Mouse (Mus musculus): ENCODE results near the gene Tbc1d17. TPM values are rescaled to one million over a fixed set of nuclear protein-coding genes. Genes with fewer than 3 reads are reported as not detected.
A peak's percentile ranks its signal among the peaks of the same experiment; 100 is the strongest.

The Tbc1d17 gene
- total and polyA plus RNA-seq, 3 experiments = 31.9 to 40.5 (median 38.5) TPM

- Histone ChIP-seq H3K9ac (ENCODE audit: insufficient read depth, low read depth) (peak overlapping the region; percentile 97), H3K36me3 (replicated peaks in 1 of 2; ENCODE audit: control insufficient read depth in 1 of 2, insufficient read depth in 1 of 2, low read length in 1 of 2) (peaks cover 31 to 53% of the 10 kb centered on the region in 2 experiments), H3K9me3 (replicated peaks; ENCODE audit: low read length) (no peaks in the 10 kb centered on the region), H3K27me3 (replicated peaks) (no peaks in the 10 kb centered on the region), H3K4me1 (ENCODE audit: control insufficient read depth in 1 of 2, insufficient read depth in 2 of 2) (peaks cover 14 to 43% of the 10 kb centered on the region in 2 experiments), H3K4me3 (replicated peaks in 1 of 3; ENCODE audit: low read depth in 2 of 3, low read length in 2 of 3, poor library complexity in 1 of 3) (peak overlapping the region; percentile 81 to 98 (median 93)), H3K79me2 (replicated peaks; ENCODE audit: control insufficient read depth, extremely low read depth, insufficient read depth, poor library complexity, severe bottlenecking) (peaks cover 28% of the 10 kb centered on the region), H3K4me2 (ENCODE audit: insufficient read depth, low read depth, poor library complexity, severe bottlenecking) (peak overlapping the region; percentile 11; the same call in 1 of the 2 replicates), H3K27ac (ENCODE audit: insufficient read depth, low read depth) (peak overlapping the region; percentile 94)
- in situ Hi-C loops (cut with MboI; ENCODE audit: low pct_ligation_motif_present, low pct_unique_long_range_greater_than_20kb, low sequenced_read_pairs) (loop anchor here (10.0 kb wide), 1 partner anchor 105 kb away; no protein-coding TSS in a partner anchor), dilution Hi-C loops (cut with MboI; ENCODE audit: extremely low pct_ligation_motif_present, extremely low pct_unique_long_range_greater_than_20kb, low sequenced_read_pairs) (no loop called here)
- DNase-seq (ENCODE audit: extremely low read depth) = peak; percentile 91
- 0 out of 2 replicates have a peak, but pooled peaks have one; percentile 18 for TF ChIP-seq UBTF (IDR thresholded peaks at IDR 0.05; ENCODE audit: low read depth, low read length)
- peak; percentile 83 for TF ChIP-seq HCFC1 (IDR thresholded peaks at IDR 0.05; ENCODE audit: low read depth, low read length)
- TF ChIP-seq ZC3H11A (IDR thresholded peaks at IDR 0.05; ENCODE audit: low read depth, low read length) = no peak
- no peak for TF ChIP-seq CHD1 (IDR thresholded peaks at IDR 0.05; ENCODE audit: low read depth, low read length)
- TF ChIP-seq NRF1 (IDR thresholded peaks at IDR 0.05; ENCODE audit: low read depth, low read length) = peak; percentile 85
- TF ChIP-seq RCOR1 (conservative IDR thresholded peaks at IDR 0.05; ENCODE audit: low read depth, low read length) = peak; percentile 85
- no peak for TF ChIP-seq IRF4 (IDR thresholded peaks at IDR 0.05; ENCODE audit: low read depth, low read length)
- no peak for TF ChIP-seq ZNF384 (IDR thresholded peaks at IDR 0.05; ENCODE audit: low read depth, low read length)
- peak; percentile 45 for TF ChIP-seq CHD2 (IDR thresholded peaks at IDR 0.05; ENCODE audit: low read length)
- peak; percentile 80; the same call in 1 of the 2 replicates for TF ChIP-seq SIN3A (IDR thresholded peaks at IDR 0.05; ENCODE audit: low read length)
- TF ChIP-seq KAT2A (IDR thresholded peaks at IDR 0.05; ENCODE audit: insufficient replicate concordance, low read length) = peak; percentile 83; the same call in 1 of the 2 replicates
- peak; percentile 87 for TF ChIP-seq MYC (IDR thresholded peaks at IDR 0.05; ENCODE audit: low read depth, low read length)
- peak; percentile 33 for TF ChIP-seq USF1 (IDR thresholded peaks at IDR 0.05; ENCODE audit: low read depth, low read length)
- TF ChIP-seq MAZ (IDR thresholded peaks at IDR 0.05; ENCODE audit: low read depth, low read length) = peak; percentile 63; the same call in 1 of the 2 replicates
- 0 out of 2 replicates have a peak, but pooled peaks have one; percentile 37 for TF ChIP-seq MEF2A (IDR thresholded peaks at IDR 0.05; ENCODE audit: borderline replicate concordance, low read depth, low read length)
- TF ChIP-seq MXI1 (IDR thresholded peaks at IDR 0.05; ENCODE audit: low read depth, low read length) = peak; percentile 93
- TF ChIP-seq EP300 (IDR thresholded peaks at IDR 0.05; ENCODE audit: low read length) = no peak
- TF ChIP-seq POLR2A (IDR thresholded peaks at IDR 0.05; ENCODE audit: low read depth, low read length) = peak; percentile 63
- TF ChIP-seq ZKSCAN1 (IDR thresholded peaks at IDR 0.05; ENCODE audit: borderline replicate concordance, low read depth, low read length) = no peak
- TF ChIP-seq BHLHE40 (IDR thresholded peaks at IDR 0.05; ENCODE audit: low read depth, low read length) = peak; percentile 85
- TF ChIP-seq E2F4 (IDR thresholded peaks at IDR 0.05; ENCODE audit: insufficient replicate concordance, low read depth, low read length) = no peak
- peak; percentile 75 for TF ChIP-seq MAX (IDR thresholded peaks at IDR 0.05; ENCODE audit: low read length)
- no peak; the same call in 1 of the 2 replicates for TF ChIP-seq TBP (conservative IDR thresholded peaks at IDR 0.05; ENCODE audit: low read depth, low read length)
- no peak; the same call in 1 of the 2 replicates for TF ChIP-seq MAFK (IDR thresholded peaks at IDR 0.05; ENCODE audit: insufficient replicate concordance, low read length)
- TF ChIP-seq GABPA (IDR thresholded peaks at IDR 0.05; ENCODE audit: insufficient replicate concordance, low read depth, low read length) = no peak; the same call in 1 of the 2 replicates
These were observed 685 bp upstream of the Tbc1d17 start for GRCm38 (mm10) chr7:44849416-44850111.
